Mouse (Mus musculus) stomach, postnatal 0 days (tissue): ENCODE measurements around the gene Glis2. TPM values are rescaled to one million over a fixed set of nuclear protein-coding genes. Genes with fewer than 3 reads are reported as not detected.
A peak's percentile ranks its signal among the peaks of the same experiment; 100 is the strongest.

ENCODE experiments used
- ATAC-seq: fragments of 200-750 bp; cut with Nextera tagmentation; 2 replicates; pipeline ENCODE4 v1.8.0; 2017; ENCODE audit not compliant: low FRiP score, low TSS enrichment
- DNase-seq: peaks from one replicate; pipeline ENCODE4 v3.0.0-alpha.2; 2016; ENCODE audit warnings: low spot score
- H3K27ac ChIP-seq: fragments of 300-500 bp; sonication (generic); replicated peaks from 2 replicates; pipeline ENCODE4 v1.5.1; 2014; ENCODE audit warnings: mild to moderate bottlenecking, control low read depth
- H3K27me3 ChIP-seq: fragments of 300-500 bp; sonication (generic); 2 replicates; pipeline ENCODE4 v1.6.1; 2014; ENCODE audit warnings: low read length; ENCODE audit not compliant: control insufficient read depth, insufficient read depth
- H3K36me3 ChIP-seq: fragments of 300-500 bp; sonication (generic); 2 replicates; pipeline ENCODE4 v1.6.1; 2014; ENCODE audit warnings: low read length, mixed read lengths; ENCODE audit not compliant: control insufficient read depth, insufficient read depth
- H3K4me1 ChIP-seq: fragments of 300-500 bp; sonication (generic); replicated peaks from 2 replicates; pipeline ENCODE4 v1.6.1; 2014; ENCODE audit warnings: antibody characterized with exemption; ENCODE audit not compliant: control insufficient read depth, insufficient read depth
- H3K4me2 ChIP-seq: fragments of 300-500 bp; sonication (generic); replicated peaks from 2 replicates; pipeline ENCODE4 v1.6.1; 2014; ENCODE audit warnings: low read depth, mild to moderate bottlenecking, control low read depth, moderate library complexity
- H3K4me3 ChIP-seq: fragments of 300-500 bp; sonication (generic); 2 replicates; pipeline ENCODE4 v1.5.1; 2014; ENCODE audit warnings: low read depth, low read length, control low read depth
- H3K9ac ChIP-seq: fragments of 300-500 bp; sonication (generic); 2 replicates; pipeline ENCODE4 v1.6.1; 2014; ENCODE audit warnings: mild to moderate bottlenecking, low read length, control low read depth, mixed read lengths
- H3K9me3 ChIP-seq: fragments of 300-500 bp; sonication (generic); 2 replicates; pipeline ENCODE4 v1.6.1; 2016; ENCODE audit warnings: low read length; ENCODE audit not compliant: control insufficient read depth
- CTCF ChIP-seq: IDR thresholded peaks from 2 replicates; pipeline ENCODE4 v1.5.1; 2016; ENCODE audit warnings: antibody characterized with exemption, low read depth, mild to moderate bottlenecking, moderate library complexity
- EP300 ChIP-seq: optimal IDR thresholded peaks from 2 replicates; pipeline ENCODE3; 2016; ENCODE audit warnings: antibody characterized with exemption
- WGBS: fragments of 180-500 bp; shearing (Covaris S2); extraction: QIAGEN DNeasy Blood & Tissue Kit; methylation state at CpG from one replicate; pipeline ENCODE4 v1.1.7; 2014; 5-methylcytosine and 5-hydroxymethylcytosine counted together
- polyA plus RNA-seq: library from polyadenylated mRNA; unstranded; fragments of >200 nt; fragmentation: Nextera tagmentation; extraction: Ambion mirVana; gene quantifications from 2 replicates; pipeline ENCODE4 v1.2.1, GENCODE M21; 2015

The Glis2 gene
- 11.6 and 11.7 TPM in 2 replicates for polyA plus RNA-seq

- 0 out of 2 replicates have a peak, but pooled peaks cover 9% of the 10 kb centered on the region for H3K4me1 ChIP-seq
- ATAC-seq, result peak; percentile 78
These were observed at the start of gene Glis2 for GRCm38 (mm10) chr16:4593971-4594813. Glis2 (plus strand) TSS chr16:4594713.

GRCm38 (mm10) chr16:4544845-4545244 is 49.7 kb upstream of the Glis2 start:
- no peaks in the 10 kb centered on the region for H3K9me3 ChIP-seq
- ATAC-seq (no peak), DNase-seq (no peak)
- TF ChIP-seq CTCF, result no peak
- TF ChIP-seq EP300, result no peak
- H3K9ac ChIP-seq, result no peak overlapping the region
- no peaks in the 10 kb centered on the region for H3K27me3 ChIP-seq
- H3K36me3 ChIP-seq, result peaks cover 6% of the 10 kb centered on the region
- no peak overlapping the region for H3K4me2 ChIP-seq
- 63% methylated on average over 9 of the region's 9 CpGs for WGBS
- H3K4me1 ChIP-seq, result no peaks in the 10 kb centered on the region
- no peak overlapping the region for H3K4me3 ChIP-seq
- H3K27ac ChIP-seq, result no peak overlapping the region

More at GRCm38 (mm10) chr16:4593971-4594813, at the start of gene Glis2:
- TF ChIP-seq EP300 (no peak), CTCF (no peak)
- DNase-seq, result peak; percentile 80
- H3K9me3 ChIP-seq, result no peaks in the 10 kb centered on the region
- peak within 1 kb of the TSS; percentile 79 for H3K9ac ChIP-seq
- H3K36me3 ChIP-seq, result no peaks in the 10 kb centered on the region
- H3K4me2 ChIP-seq, result peak within 1 kb of the TSS; percentile 81
- peak within 1 kb of the TSS; percentile 88 for H3K27ac ChIP-seq
- 3% methylated on average over 22 of the region's 74 CpGs for WGBS
- H3K27me3 ChIP-seq, result no peaks in the 10 kb centered on the region
- peak within 1 kb of the TSS; percentile 69 for H3K4me3 ChIP-seq

GRCm38 (mm10) chr16:4546838-4547237 is 47.7 kb upstream of the Glis2 start:
- no peak for TF ChIP-seq EP300
- no peak for TF ChIP-seq CTCF
- H3K4me1 ChIP-seq, result no peaks in the 10 kb centered on the region
- H3K36me3 ChIP-seq, result peaks cover 6% of the 10 kb centered on the region
- no peak overlapping the region for H3K4me3 ChIP-seq
- 88% methylated on average over 8 of the region's 8 CpGs for WGBS
- H3K27me3 ChIP-seq, result no peaks in the 10 kb centered on the region
- no peaks in the 10 kb centered on the region for H3K9me3 ChIP-seq
- H3K4me2 ChIP-seq, result no peak overlapping the region
- H3K27ac ChIP-seq, result no peak overlapping the region
- no peak for DNase-seq
- no peak for ATAC-seq
- no peak overlapping the region for H3K9ac ChIP-seq

- 85% methylated on average over 5 of the region's 5 CpGs for WGBS
- Histone ChIP-seq H3K27ac (no peak overlapping the region), H3K9ac (no peak overlapping the region), H3K4me3 (no peak overlapping the region), H3K4me2 (no peak overlapping the region), H3K9me3 (no peaks in the 10 kb centered on the region), H3K36me3 (peaks cover 6% of the 10 kb centered on the region), H3K4me1 (no peaks in the 10 kb centered on the region), H3K27me3 (no peaks in the 10 kb centered on the region)
- no peak for TF ChIP-seq CTCF
- no peak for TF ChIP-seq EP300
- ATAC-seq (no peak), DNase-seq (no peak)
These were observed 46.9 kb upstream of the Glis2 start for GRCm38 (mm10) chr16:4547611-4548010.

- ATAC-seq, result peak; percentile 70
- peak; percentile 77 for DNase-seq
- H3K4me3 ChIP-seq, result no peak overlapping the region
- H3K27me3 ChIP-seq, result no peaks in the 10 kb centered on the region
- H3K27ac ChIP-seq, result no peak overlapping the region
- no peak overlapping the region for H3K9ac ChIP-seq
- no peak overlapping the region for H3K4me2 ChIP-seq
- peaks cover 6% of the 10 kb centered on the region for H3K36me3 ChIP-seq
- WGBS, result 74% methylated on average over 18 of the region's 18 CpGs
- peaks cover 5% of the 10 kb centered on the region for H3K4me1 ChIP-seq
- TF ChIP-seq CTCF, result peak; percentile 60
- no peak for TF ChIP-seq EP300
- no peaks in the 10 kb centered on the region for H3K9me3 ChIP-seq
These were observed 45.4 kb upstream of the Glis2 start for GRCm38 (mm10) chr16:4548953-4549688.
